Mouse (Mus musculus): ENCODE results near the gene Bmp7. TPM values are rescaled to one million over a fixed set of nuclear protein-coding genes. Genes with fewer than 3 reads are reported as not detected.

The Bmp7 gene
- polyA plus RNA-seq, 1 experiment from 2014 or later = 14.3 TPM

DNA sequence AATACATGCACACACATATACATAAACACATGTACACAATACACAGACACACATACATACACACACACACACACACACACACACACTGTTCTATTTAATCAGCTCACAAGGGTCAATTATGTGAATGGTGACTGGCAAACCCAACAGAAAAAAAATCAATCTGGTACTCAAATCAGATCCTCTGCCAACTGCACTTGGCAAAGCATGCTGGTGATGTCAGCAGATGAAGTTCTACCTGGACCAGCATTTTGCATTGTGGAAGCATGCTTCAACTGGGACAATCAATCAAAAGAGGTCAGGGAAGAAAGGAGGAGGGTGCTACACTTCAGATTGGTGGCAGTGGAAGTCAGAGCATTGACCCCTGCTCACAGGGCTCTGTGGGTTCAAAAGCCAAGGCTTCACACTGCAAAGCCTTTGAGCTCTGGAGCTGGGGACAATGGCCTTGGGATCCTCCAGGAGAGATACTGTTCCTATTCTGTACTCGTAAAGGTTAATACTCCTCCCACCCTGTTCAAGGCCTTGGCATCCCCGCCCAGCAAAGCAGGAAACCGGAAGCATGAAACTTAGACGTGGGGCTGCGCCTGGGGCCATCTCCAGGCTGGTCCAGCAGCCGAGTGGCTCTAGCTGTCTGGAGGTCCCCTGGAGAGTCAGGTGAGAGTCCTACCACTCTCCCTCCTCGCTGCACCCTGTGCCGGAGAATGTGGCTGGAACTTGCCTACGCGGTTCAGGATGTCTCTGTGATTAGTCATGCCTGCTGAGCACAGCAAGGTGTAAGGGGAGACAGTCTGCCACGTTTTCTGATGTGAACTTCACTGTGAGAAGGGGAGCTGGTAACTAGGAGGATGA is 99.0 kb downstream of the Bmp7 start:
- 43% methylated on average over 11 of the region's 11 CpGs for WGBS
- no peak overlapping the region for H3K4me2 ChIP-seq
- H3K27ac ChIP-seq = no peak overlapping the region
- H3K9ac ChIP-seq = no peak overlapping the region
- no peaks in the 10 kb centered on the region for H3K4me1 ChIP-seq
- no peaks in the 10 kb centered on the region for H3K9me3 ChIP-seq
- H3K4me3 ChIP-seq = no peak overlapping the region
- H3K36me3 ChIP-seq (replicated peaks) = no peaks in the 10 kb centered on the region
- H3K27me3 ChIP-seq (replicated peaks) = no peaks in the 10 kb centered on the region
- no peak for ATAC-seq (replicated peaks)

DNA sequence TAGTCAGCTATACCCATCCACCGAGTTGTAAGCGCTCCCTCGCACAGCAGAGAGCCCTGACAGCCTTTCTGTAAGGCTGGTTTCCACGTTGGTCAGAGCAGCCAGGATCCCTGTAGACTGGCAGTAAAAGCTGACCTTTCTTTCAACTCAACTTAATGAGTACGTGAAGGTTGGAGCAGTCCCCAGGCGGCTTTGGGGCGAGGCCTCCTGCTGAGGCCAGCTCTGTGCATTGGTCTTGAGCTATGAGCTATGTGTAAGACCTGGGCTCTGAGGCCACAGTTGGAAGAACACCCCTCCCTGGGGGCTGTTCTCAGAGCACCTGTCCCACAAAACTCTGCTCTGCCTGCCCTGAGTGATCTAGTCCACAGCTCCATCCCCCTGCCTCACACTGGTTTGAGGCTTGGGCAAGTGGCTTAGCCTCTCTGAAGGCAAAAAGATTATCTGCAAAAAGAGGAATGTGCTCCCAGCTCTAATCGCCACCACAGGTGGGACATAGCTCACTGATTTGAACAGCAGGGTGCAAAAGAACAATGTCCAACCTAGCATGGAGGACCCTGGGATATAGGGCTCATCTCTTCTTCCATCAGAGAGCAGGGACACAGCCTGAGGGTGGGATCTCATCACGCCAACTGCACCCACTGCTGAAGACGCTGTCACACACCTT is 100.7 kb downstream of the Bmp7 start:
- Histone ChIP-seq H3K9ac (no peak overlapping the region), H3K4me2 (no peak overlapping the region), H3K36me3 (replicated peaks) (no peaks in the 10 kb centered on the region), H3K27ac (no peak overlapping the region), H3K4me3 (no peak overlapping the region), H3K4me1 (no peaks in the 10 kb centered on the region), H3K9me3 (no peaks in the 10 kb centered on the region), H3K27me3 (replicated peaks) (no peaks in the 10 kb centered on the region)
- 35% methylated on average over 10 of the region's 10 CpGs for WGBS
- ATAC-seq (replicated peaks) = no peak

- H3K27me3 ChIP-seq (replicated peaks) = no peaks in the 10 kb centered on the region
- WGBS = 82% methylated on average over 6 of the region's 6 CpGs
- ATAC-seq (replicated peaks) = no peak
- no peaks in the 10 kb centered on the region for H3K36me3 ChIP-seq (replicated peaks)
- H3K9me3 ChIP-seq = no peaks in the 10 kb centered on the region
- no peak overlapping the region for H3K9ac ChIP-seq
- no peak overlapping the region for H3K27ac ChIP-seq
- no peaks in the 10 kb centered on the region for H3K4me1 ChIP-seq
- H3K4me3 ChIP-seq = no peak overlapping the region
- H3K4me2 ChIP-seq = no peak overlapping the region
These were observed 103.6 kb downstream of the Bmp7 start for GRCm38 (mm10) chr2:172836516-172836915.

DNA sequence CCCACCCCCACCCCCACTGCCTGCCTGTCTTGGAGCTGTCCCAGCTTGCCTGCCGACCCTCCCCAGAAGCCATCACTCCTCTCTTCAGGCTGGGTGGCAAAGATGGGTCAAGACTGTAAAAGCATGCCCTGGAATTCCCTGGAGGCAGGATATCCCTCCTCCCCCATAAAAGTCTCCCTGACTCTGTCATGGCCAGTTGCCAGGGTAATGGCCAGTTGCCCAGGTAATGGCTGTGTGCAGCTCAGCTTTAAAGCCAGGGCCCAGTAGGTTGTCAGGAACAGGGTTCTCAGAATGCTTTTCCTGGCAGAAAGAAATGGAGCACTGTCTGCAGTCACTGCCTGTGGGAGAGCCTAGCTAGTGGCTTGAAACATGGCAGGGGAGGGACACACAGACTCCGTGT is 106.9 kb downstream of the Bmp7 start:
- WGBS = 50% methylated on average over 2 of the region's 2 CpGs
- Histone ChIP-seq H3K4me3 (no peak overlapping the region), H3K9ac (no peak overlapping the region), H3K36me3 (replicated peaks) (no peaks in the 10 kb centered on the region), H3K27ac (no peak overlapping the region), H3K27me3 (replicated peaks) (no peaks in the 10 kb centered on the region), H3K4me2 (no peak overlapping the region), H3K9me3 (no peaks in the 10 kb centered on the region), H3K4me1 (no peaks in the 10 kb centered on the region)
- ATAC-seq (replicated peaks) = no peak

DNA sequence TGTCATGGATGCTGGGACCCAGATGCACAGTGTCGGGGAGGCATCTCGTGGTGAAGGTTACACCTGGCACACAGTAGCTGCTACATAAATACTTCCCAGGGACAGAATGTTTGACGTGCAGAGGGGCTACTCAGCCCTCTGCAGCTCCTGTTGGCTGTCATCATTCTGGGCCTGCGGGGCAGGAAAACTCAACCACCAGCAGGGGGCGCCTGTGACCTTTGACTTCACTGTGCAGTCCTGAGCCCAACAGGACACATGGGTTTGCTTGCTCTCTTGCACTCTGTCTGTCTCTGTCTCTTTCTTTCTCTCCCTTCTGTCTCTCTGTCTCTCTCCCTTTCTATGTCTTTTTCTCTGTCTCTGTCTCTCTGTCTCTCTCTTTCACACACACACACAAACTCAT is 108.4 kb downstream of the Bmp7 start:
- Histone ChIP-seq H3K4me1 (no peaks in the 10 kb centered on the region), H3K9me3 (no peaks in the 10 kb centered on the region), H3K27ac (no peak overlapping the region), H3K27me3 (replicated peaks) (no peaks in the 10 kb centered on the region), H3K9ac (no peak overlapping the region), H3K4me2 (no peak overlapping the region), H3K36me3 (replicated peaks) (no peaks in the 10 kb centered on the region), H3K4me3 (no peak overlapping the region)
- peak; percentile 31; the same call in 1 of the 2 replicates for ATAC-seq (replicated peaks)
- WGBS = 19% methylated on average over 5 of the region's 5 CpGs

DNA sequence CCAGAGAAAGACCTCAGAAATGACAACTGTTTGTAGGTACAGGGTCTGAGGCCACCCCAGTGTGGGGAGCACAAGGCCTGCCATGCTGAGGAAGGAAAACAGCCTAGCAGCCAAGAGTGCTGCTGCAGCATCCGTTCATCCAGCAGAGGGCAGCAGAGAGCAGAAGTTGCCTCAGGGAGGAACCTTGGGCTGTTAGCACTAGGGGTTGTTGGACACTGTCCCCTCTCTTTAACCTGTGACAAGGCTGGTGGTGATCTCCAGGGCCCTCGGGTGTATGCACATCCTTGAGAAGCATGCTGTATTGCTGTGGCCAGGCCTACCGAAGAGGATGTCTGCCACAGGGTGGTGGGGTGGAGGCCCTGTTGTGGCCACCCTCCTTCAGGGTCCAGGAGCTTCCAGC is 109.0 kb downstream of the Bmp7 start:
- no peak overlapping the region for H3K4me2 ChIP-seq
- H3K4me3 ChIP-seq = no peak overlapping the region
- no peaks in the 10 kb centered on the region for H3K4me1 ChIP-seq
- 17% methylated on average over 3 of the region's 3 CpGs for WGBS
- no peaks in the 10 kb centered on the region for H3K27me3 ChIP-seq (replicated peaks)
- no peak overlapping the region for H3K9ac ChIP-seq
- ATAC-seq (replicated peaks) = peak; percentile 55
- no peak overlapping the region for H3K27ac ChIP-seq
- no peaks in the 10 kb centered on the region for H3K9me3 ChIP-seq
- no peaks in the 10 kb centered on the region for H3K36me3 ChIP-seq (replicated peaks)

DNA sequence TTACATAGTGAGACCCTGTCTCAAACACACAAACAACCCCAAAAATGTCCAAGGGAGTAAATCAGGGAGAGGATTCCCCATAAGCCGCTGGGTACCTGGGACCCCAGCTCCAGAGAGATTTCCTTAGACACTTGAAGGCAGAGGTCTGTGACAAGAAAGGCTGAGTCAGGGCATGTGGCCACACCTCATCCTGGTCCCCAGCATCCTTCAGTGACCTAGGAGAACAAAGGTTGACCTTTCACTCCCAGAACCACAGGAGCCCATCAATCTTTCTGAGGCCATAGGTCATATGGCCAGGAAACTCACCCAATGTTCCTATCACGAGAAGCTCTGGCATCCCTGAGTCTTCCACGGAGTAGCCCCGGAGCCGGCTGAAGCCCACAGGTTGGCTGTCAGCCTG is 111.9 kb downstream of the Bmp7 start:
- Histone ChIP-seq H3K9me3 (no peaks in the 10 kb centered on the region), H3K4me3 (no peak overlapping the region), H3K4me2 (no peak overlapping the region), H3K36me3 (replicated peaks) (no peaks in the 10 kb centered on the region), H3K9ac (no peak overlapping the region), H3K4me1 (peaks cover 9% of the 10 kb centered on the region), H3K27ac (no peak overlapping the region), H3K27me3 (replicated peaks) (peaks cover 19% of the 10 kb centered on the region)
- ATAC-seq (replicated peaks) = no peak
- WGBS = 65% methylated on average over 5 of the region's 5 CpGs

DNA sequence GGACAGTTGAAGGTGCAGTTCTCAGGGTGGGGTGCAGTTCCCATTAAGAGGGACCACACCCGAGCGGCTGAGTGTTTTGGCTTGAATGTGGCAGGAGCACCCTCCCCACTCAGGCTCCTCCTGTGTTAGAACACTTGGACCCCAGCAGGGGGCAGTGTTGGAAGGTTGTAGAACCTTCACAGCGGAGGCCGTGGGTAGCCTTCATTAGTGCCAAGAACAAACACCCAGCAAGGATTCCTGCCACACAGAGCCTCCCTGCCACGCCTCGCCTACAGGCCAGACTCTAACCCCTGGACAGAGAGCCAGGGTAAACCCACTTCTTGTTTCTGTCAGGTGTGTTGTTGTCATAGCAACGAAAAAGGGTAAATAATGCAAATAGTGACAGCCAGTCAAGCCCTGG is 112.6 kb downstream of the Bmp7 start:
- H3K9ac ChIP-seq = no peak overlapping the region
- H3K27me3 ChIP-seq (replicated peaks) = peaks cover 20% of the 10 kb centered on the region
- H3K4me1 ChIP-seq = peaks cover 9% of the 10 kb centered on the region
- ATAC-seq (replicated peaks) = no peak
- H3K4me2 ChIP-seq = no peak overlapping the region
- H3K27ac ChIP-seq = no peak overlapping the region
- WGBS = 59% methylated on average over 7 of the region's 7 CpGs
- no peaks in the 10 kb centered on the region for H3K9me3 ChIP-seq
- H3K36me3 ChIP-seq (replicated peaks) = no peaks in the 10 kb centered on the region
- no peak overlapping the region for H3K4me3 ChIP-seq

- no peak overlapping the region for H3K27ac ChIP-seq
- 91% methylated on average over 11 of the region's 11 CpGs for WGBS
- H3K4me1 ChIP-seq = peaks cover 9% of the 10 kb centered on the region
- no peak for ATAC-seq (replicated peaks)
- H3K36me3 ChIP-seq (replicated peaks) = no peaks in the 10 kb centered on the region
- no peak overlapping the region for H3K4me2 ChIP-seq
- no peak overlapping the region for H3K9ac ChIP-seq
- H3K4me3 ChIP-seq = no peak overlapping the region
- no peaks in the 10 kb centered on the region for H3K9me3 ChIP-seq
- peaks cover 20% of the 10 kb centered on the region for H3K27me3 ChIP-seq (replicated peaks)
These were observed 114.4 kb downstream of the Bmp7 start for GRCm38 (mm10) chr2:172825785-172826145.

DNA sequence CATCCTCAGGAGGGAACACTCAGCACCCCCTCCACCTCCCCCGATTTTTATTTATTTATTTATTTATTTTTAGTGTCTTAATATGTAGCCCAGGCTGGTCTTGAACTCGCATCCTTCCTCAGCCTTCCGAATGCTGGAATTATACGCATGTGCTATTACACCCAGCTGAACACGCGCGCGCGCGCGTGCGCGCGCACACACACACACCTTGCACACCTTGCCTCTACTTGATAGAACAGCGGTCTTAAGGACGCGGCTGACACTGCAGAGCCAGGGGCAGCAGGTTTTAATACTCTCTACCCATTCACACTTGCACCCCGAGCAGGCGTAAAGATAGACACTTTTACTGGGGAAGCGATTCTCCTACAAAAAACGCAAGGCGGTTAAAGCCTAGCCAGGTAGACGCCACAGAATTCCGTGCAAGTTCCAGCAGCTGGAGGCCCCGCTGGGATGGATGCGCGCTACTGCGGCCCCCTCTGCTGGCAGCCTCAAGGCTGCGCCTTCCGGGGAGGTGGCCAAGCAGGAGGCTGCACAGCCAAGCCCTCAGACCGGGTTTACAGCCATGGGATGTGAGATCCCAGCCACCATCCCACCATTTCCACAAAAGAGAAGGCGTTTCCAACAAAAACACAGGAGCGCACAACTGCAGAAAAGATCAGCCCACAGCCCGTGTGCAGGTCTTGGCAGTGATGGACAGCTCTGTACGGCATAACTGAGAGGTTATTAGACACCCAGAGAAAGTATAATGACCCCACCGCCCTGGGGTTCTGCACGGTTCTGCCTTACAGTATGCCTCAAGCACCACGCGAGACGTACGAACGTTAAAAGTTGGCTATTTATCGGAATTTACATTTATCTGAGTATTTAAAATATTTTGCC is 115.0 kb downstream of the Bmp7 start:
- no peaks in the 10 kb centered on the region for H3K36me3 ChIP-seq (replicated peaks)
- peak overlapping the region; percentile 47 for H3K4me2 ChIP-seq
- no peak overlapping the region for H3K9ac ChIP-seq
- no peaks in the 10 kb centered on the region for H3K9me3 ChIP-seq
- ATAC-seq (replicated peaks) = peak; percentile 82
- peaks cover 9% of the 10 kb centered on the region for H3K4me1 ChIP-seq
- peak overlapping the region; percentile 24 for H3K4me3 ChIP-seq
- H3K27me3 ChIP-seq (replicated peaks) = peaks cover 20% of the 10 kb centered on the region
- H3K27ac ChIP-seq = no peak overlapping the region
- 19% methylated on average over 43 of the region's 43 CpGs for WGBS

DNA sequence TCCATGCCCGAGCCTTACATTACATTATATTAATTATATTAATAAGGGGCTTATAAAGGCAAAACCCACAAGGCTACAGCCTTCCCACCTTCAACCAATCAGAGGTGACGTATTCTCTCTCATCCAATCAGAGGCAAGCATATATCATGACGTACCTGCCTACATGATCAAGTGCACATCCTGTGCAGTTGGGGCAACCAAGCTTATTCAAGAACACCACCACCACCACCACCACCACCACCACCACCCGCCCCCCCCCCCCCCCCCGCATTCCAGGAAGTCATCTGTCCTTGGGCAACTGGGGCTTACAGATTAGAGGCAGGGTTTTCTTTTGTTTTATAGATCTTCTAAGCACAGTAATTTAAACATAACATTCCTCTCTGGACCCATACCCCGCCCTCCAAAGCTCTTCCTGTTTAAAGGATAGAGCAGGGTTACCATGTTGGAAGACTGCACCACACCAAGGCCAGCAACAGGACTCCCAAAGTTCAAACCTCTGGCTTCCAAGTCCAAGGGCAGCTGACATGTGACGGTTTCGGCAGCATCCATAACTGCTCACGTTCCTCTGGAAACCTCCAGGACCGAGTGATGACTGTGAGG is 121.4 kb downstream of the Bmp7 start:
- WGBS = 86% methylated on average over 9 of the region's 10 CpGs
- no peak for ATAC-seq (replicated peaks)
- no peak overlapping the region for H3K4me2 ChIP-seq

More for the DNA sequence above, 121.4 kb downstream of the Bmp7 start:
- no peaks in the 10 kb centered on the region for H3K9me3 ChIP-seq
- no peak overlapping the region for H3K9ac ChIP-seq
- H3K27ac ChIP-seq = no peak overlapping the region
- H3K4me1 ChIP-seq = no peaks in the 10 kb centered on the region
- H3K4me3 ChIP-seq = no peak overlapping the region
- no peaks in the 10 kb centered on the region for H3K36me3 ChIP-seq (replicated peaks)
- H3K27me3 ChIP-seq (replicated peaks) = peaks cover 6% of the 10 kb centered on the region
